Mouse (Mus musculus): ENCODE results near the gene Gm10577. TPM values are rescaled to one million over a fixed set of nuclear protein-coding genes. Genes with fewer than 3 reads are reported as not detected.

The Gm10577 gene
- polyA plus RNA-seq (2012; fragmentation: generic; extraction: Trizol) = not detected

GRCm38 (mm10) chr4:101020596-101020995, at the start of gene Gm10577:
TSS of gene Gm10577 (minus strand) at chr4:101020696.

GRCm38 (mm10) chr4:101068786-101069153, 48.3 kb upstream of the Gm10577 start, which contains the start of gene Raver2:
TSS of gene Raver2 (plus strand) at chr4:101068983.

Other genes starting within 250 kb of the Gm10577 start
- 1 to 10 TPM; 2.3 to 8.3 TPM for gene Cachd1, start 244.0 kb downstream of the Gm10577 start, polyA plus RNA-seq (2012; fragmentation: generic; extraction: Trizol)
- gene Raver2, start 48.3 kb upstream of the Gm10577 start, polyA plus RNA-seq (2012; fragmentation: generic; extraction: Trizol) = under 1 TPM; 0.01 to 0.02 TPM
- gene Jak1, start 244.6 kb upstream of the Gm10577 start, polyA plus RNA-seq (2012; fragmentation: generic; extraction: Trizol) = 10 to 100 TPM in 1 of 2 experiments, 1 to 10 TPM in 1; 3.4 to 31.2 TPM